In genomic region chr10:42962181-42962601, GRCm38 (mm10) we compare ENCODE assay signal across 9 mouse cellular contexts.
DNase-seq lines count a peak whose midpoint lies in the region; ATAC-seq and TF ChIP-seq lines count a peak whose summit lies in the region.
"Had no signal": no experiment of that assay in that cellular context is flagged by ENCODE, and none has a peak within 500 bp of the region (broad histone marks: within the 10 kb centered on the region; RNA-seq: fewer than 3 reads in every experiment).

No protein-coding gene starts in this region.

- no peak overlapping the region for H3K4me2 ChIP-seq in embryonic facial prominence, embryonic 14.5 days (ENCODE audit: low read depth, low read length)
- H3K4me2 ChIP-seq: forebrain, embryonic 12.5 days had no signal

- H3K4me1 ChIP-seq in heart, adult 2 months (ENCODE audit: control insufficient read depth, insufficient read depth, low read length), result peaks cover 3% of the 10 kb centered on the region; the same call in 1 of the 2 replicates
- peaks cover 10% of the 10 kb centered on the region; the same call in 1 of the 2 replicates for H3K4me1 ChIP-seq in embryonic facial prominence, embryonic 14.5 days (ENCODE audit: control insufficient read depth, insufficient read depth, low read length)

- no peak for TF ChIP-seq EP300 in heart, adult 2 months (IDR thresholded peaks at IDR 0.05; ENCODE audit: insufficient read depth, low read depth, low read length)

- H3K9me3 ChIP-seq in embryonic facial prominence, embryonic 14.5 days (ENCODE audit: control insufficient read depth, low read length), result no peaks in the 10 kb centered on the region
- H3K9me3 ChIP-seq: forebrain, embryonic 12.5 days had no signal

- DNase-seq in heart, adult 2 months, result peak in 1 of 2 experiments; percentile 27
- DNase-seq in heart, postnatal 10 days, result no peak
- peak; percentile 14 for DNase-seq in A20 (ENCODE audit: low read depth, low spot score)
- DNase-seq in embryonic facial prominence, embryonic 14.5 days (ENCODE audit: low spot score), result peak; percentile 76
- DNase-seq in adrenal gland, adult (ENCODE audit: inconsistent age in 2 of 2, low spot score in 1 of 2), result no peak
- DNase-seq in adrenal gland, postnatal 10 days, result no peak

- no peak overlapping the region for H3K9ac ChIP-seq in heart, adult 2 months (ENCODE audit: low read depth, low read length)
- H3K9ac ChIP-seq in embryonic facial prominence, embryonic 14.5 days (ENCODE audit: low read depth, low read length), result no peak overlapping the region
- H3K9ac ChIP-seq: forebrain, embryonic 12.5 days had no signal

- H3K27ac ChIP-seq in heart, adult 2 months, result peak overlapping the region; percentile 29
- peak overlapping the region; percentile 11; the same call in 1 of the 2 replicates for H3K27ac ChIP-seq in embryonic facial prominence, embryonic 14.5 days (replicated peaks; ENCODE audit: low read depth, low read length)
- H3K27ac ChIP-seq: forebrain, embryonic 12.5 days had no signal

- intact Hi-C loops in heart, adult 2 months (cut with DNase I), result no loop called here
- intact Hi-C loops in heart, postnatal 10 days (cut with DNase I), result no loop called here

- no peak overlapping the region for H3K4me3 ChIP-seq in heart, adult 2 months
- H3K4me3 ChIP-seq in embryonic facial prominence, embryonic 14.5 days (ENCODE audit: low read depth, low read length), result no peak overlapping the region
- H3K4me3 ChIP-seq: forebrain, embryonic 12.5 days had no signal

- H3K27me3 ChIP-seq in heart, adult 2 months (ENCODE audit: control insufficient read depth, insufficient read depth, low read length), result no peaks in the 10 kb centered on the region
- no peaks in the 10 kb centered on the region for H3K27me3 ChIP-seq in embryonic facial prominence, embryonic 14.5 days (replicated peaks; ENCODE audit: control insufficient read depth, insufficient read depth, low read length)

- TF ChIP-seq CTCF in heart, adult 2 months (IDR thresholded peaks at IDR 0.05), result no peak

- TF ChIP-seq POLR2A in heart, adult 2 months (IDR thresholded peaks at IDR 0.05; ENCODE audit: insufficient read depth, low read depth, low read length), result no peak

- no peak for ATAC-seq in embryonic facial prominence, embryonic 14.5 days (ENCODE audit: low read depth)
- ATAC-seq in megakaryocyte-erythroid progenitor cell, adult 5-6 weeks (replicated peaks; ENCODE audit: low FRiP score, low TSS enrichment, poor library complexity, severe bottlenecking), result peak; percentile 46
- no peak for ATAC-seq in erythroblast, adult 5-6 weeks (replicated peaks; ENCODE audit: low FRiP score, poor library complexity, severe bottlenecking)

- H3K36me3 ChIP-seq in heart, adult 2 months (ENCODE audit: control insufficient read depth, insufficient read depth, low read length), result no peaks in the 10 kb centered on the region
- no peaks in the 10 kb centered on the region for H3K36me3 ChIP-seq in embryonic facial prominence, embryonic 14.5 days (ENCODE audit: control insufficient read depth, insufficient read depth, low read length)
- H3K36me3 ChIP-seq: forebrain, embryonic 12.5 days had no signal

- H3K79me2 ChIP-seq in heart, adult 2 months (replicated peaks; ENCODE audit: control insufficient read depth, insufficient read depth, low read length), result no peaks in the 10 kb centered on the region

- WGBS in heart, adult 2 months, result 50% methylated on average over 6 of the region's 6 CpGs
- 46% methylated on average over 6 of the region's 6 CpGs for WGBS in embryonic facial prominence, embryonic 14.5 days

Comparison
In these comparisons a context has a peak if more than half of its experiments do, and no peak if none do; other contexts are left out.
1. DNase-seq: peak in A20 (single experiment) and embryonic facial prominence, embryonic 14.5 days (single experiment); none in heart, postnatal 10 days (0 of 2), adrenal gland, adult (0 of 2) and adrenal gland, postnatal 10 days (single experiment).